Mouse (Mus musculus) thymus, postnatal 25 days (tissue): ENCODE data around the gene Gcc2.
"Not testable (repeated sequence)": the region's sequence is repeated elsewhere in the genome, so short reads cannot be mapped to it uniquely, and the experiment has no call there.

Experiments
- DNase-seq: peaks from one replicate; pipeline ENCODE4 v3.0.0; 2022

Gcc2 gene

DNA sequence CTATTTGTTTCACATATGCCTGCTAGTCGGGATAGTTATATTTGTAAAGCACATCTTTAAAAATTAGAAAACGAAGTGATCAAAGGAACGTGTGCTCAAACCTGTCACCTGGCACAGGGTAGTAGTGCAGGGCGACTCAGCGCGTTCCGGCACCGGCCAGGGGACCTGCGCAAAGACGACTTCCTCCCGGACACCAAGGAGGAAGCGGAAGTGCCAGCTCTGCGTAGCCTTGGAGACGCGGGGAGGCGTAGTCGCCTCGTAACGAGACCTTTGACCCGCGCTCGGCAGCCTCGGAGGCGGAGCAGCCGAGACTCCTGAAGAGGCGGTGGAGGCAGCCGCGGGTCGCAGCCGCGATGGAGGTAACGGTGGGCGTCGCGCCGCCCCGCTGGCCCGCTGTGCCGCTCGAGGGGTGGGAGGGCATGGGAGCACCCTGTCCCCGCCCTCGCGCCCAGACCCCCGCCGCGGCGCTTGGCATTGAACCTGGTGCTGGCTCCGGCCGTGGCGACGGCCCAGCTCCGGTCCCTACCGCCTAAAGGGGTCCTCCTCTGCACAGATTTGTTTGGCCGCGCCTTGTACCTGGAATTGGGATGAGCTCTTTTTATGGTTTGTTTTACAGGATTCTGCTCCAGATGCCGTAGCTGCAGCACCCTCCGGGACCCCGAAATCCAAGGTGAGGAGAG lies at the start of gene Gcc2:
TSS of gene Gcc2 (plus strand) at position 285 of the 680 bp plus-strand sequence.
- DNase-seq, result peak; percentile 91

DNA sequence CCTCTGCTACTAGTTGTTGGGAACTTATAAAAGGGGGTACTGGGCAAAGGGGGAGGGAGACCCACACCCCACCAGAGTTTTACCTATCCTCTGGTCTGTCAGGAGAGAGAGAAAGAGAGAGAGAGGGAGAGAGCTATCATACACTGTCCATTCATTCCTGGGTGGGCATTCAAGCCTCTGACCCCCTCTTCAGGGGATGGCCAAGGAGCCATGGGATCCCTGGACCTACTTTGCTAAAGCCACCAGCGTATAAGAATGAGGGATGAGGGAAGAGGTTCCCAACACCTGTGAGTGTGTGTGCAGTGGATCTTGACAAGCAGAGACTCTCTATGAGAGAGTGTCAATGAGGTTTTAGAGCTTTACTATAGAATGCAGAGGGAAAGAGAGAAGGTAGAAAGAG lies 49.3 kb upstream of the Gcc2 start:
- DNase-seq, result no peak

DNA sequence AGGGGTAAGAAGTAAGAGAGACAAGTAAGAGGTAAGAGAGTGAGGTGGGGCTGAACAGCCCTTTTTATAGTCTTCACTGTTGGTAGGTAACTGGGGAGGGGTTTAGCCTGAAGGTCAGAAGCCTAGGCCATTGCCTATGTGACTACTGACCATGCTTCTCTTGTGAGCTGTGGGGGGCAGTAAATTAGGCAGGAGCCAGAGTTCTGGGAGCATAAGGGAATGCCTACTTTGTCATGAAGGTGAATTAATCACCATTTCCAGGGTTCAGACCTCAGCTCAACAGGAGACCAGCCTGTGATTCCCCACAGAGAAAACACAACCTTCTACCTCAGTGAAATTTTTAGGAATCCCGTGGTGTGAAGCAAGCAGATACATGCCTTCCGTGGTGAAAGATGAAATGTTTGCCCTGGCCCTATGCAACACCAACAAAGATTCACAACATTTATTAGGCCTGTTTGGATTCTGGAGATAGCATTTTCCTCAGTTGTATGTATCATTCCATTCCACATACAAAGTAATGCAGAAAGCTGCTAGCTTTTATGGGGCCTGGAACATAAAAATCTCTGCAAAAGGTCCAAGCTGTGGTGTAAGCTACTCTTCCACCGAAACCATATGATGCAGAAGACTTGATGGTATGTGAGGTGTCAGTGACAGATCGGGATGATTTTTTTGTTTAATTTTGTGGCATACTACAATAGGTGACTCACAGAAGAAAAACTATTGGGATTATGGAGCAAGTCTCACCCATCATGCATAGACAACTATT lies 48.5 kb upstream of the Gcc2 start:
- DNase-seq, result no peak

DNA sequence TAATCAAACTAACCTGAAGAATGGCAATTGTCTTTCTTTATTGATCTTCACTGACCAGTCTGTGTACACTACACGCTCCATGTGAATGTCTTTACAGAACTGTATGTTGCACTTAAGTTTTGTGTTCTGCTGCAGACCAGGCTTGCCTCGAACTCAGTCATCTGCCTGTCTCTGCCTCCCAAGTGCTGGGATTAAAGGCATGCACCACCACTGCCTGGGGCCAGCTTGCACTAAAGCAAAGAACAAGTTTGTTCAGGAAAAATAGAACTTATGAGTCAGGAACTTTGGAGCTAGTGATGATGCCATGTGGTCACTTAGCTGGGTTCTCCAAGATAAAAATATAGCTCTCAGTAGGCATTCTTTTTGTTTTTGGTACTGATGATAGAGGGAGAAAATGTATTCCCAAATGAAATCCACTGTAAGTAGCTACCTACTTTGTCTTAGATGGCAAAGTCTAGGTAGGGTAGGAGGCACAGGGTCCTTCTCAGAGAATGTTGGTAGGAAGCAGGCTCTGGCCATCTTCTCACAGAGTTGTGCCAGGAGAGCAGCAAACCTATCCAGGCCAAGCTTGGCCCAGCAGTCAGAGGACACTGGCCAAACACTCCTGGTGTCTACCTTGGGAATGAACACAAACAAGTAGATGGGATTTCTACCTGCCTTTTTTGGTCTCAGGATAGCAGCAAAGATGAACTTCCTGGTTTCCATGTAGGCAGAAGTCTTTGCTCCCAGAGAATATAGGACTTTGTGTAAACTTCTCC lies 45.4 kb upstream of the Gcc2 start:
- no peak for DNase-seq

DNA sequence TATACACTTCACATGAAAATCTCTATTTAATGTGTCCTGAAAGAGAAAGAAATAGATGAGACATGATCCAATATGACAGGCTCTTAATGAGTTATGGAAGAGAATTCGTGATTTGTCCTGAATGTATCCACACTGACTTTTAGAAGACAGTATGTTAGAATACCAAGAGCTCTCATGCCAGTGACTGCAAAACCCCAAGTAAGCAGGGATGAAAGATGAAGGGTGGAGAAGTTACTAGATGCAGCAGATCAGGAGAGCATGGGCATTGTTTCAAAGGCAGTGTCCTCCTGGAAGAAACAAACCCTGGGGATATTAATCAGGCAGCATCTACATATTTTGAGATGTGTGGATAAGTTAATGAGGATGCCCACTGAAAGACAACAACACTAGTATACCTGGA lies 44.8 kb upstream of the Gcc2 start:
- DNase-seq, result no peak

DNA sequence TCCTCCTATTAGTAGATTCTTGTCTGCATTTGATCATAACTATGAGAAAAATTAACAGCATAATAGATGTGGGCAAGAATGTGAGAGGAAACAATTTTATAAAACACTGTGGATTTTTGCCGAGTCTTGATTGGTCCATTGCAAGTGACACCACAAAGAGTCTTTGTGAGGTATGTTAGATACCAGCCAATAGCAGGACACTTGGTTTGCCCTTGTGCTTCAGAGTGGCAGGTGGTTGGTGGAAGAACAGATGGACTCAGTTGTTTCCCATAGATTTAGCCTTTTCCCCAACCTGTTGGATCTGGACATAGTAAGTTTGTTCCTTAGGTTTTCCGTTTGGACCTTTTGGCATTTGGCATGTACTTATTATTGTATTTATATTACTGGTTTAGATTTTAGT lies 44.1 kb upstream of the Gcc2 start:
- no peak for DNase-seq

DNA sequence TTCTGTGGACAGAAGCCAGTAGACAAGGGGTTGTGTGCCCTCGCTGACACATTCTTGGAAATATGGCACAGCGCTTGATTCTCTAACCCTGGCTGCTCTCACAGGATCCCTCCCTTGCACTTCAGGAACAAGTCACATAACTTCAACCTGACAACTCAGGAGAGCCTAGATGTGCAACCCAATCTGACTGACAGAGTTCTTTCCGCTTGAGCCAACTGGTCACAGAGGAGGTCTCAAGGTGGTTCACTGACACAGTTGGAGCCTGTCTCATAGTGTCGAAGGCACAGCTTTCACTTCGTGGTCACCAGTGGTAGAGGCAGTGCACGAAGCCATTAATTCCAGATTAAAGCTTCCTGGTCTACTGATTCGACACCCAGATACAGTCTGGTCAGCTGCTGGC lies 43.1 kb upstream of the Gcc2 start:
- no peak for DNase-seq

DNA sequence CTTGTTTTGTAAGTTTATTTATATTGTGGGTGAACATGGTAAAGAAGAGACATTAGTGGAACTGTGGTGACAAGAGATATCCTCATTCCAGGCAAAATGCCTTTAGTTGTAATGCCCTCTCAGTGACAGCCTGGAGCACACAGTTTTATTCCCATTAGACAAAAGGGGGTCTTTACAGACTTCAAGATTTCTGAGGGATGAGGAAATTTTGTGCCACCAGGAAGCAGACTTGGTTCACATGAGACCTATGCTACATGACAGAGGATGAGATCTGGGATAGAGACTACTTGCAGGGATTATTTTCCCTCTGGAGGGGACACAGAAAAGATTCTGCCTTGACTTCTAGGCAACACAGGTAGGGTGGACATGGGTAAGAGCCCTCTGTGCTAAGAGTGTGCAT lies 40.8 kb upstream of the Gcc2 start:
- no peak for DNase-seq

DNA sequence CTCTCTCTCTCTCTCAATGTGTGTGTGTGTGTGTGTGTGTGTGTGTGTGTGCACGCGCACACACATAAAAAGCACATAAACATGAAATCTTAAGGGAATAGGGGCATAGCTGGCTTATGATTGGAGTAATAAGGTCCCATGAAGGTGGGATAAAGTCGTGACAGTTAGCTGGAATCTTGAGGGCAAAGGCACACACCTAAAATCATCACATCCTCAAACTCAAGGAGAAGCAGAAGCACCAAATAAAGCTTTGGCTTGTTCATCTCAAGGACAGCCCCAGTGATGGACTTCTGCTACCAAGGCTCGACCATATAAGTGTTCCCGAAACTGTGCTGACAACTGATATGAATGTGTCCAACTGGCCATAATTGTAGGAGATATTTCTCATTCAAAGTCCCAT lies 40.4 kb upstream of the Gcc2 start:
- DNase-seq, result no peak

DNA sequence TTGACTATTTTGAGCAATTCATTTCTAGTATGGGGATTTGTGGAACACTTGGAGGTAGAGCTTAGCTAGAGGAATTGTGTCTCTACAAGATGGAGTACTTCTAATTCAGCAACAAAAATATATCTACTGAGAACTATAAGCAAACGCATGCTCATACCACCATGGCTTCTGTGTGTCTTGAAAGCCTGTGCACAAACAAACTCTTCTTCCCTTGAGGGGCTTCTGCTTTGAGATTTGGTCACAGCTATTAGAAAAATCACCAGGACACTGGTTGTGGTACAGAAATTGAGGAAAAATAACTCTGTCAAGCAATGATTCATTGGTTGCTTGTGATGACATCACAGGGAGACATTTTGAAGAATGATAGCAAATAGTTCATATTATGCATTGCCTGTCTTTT lies 39.9 kb upstream of the Gcc2 start:
- no peak for DNase-seq

DNA sequence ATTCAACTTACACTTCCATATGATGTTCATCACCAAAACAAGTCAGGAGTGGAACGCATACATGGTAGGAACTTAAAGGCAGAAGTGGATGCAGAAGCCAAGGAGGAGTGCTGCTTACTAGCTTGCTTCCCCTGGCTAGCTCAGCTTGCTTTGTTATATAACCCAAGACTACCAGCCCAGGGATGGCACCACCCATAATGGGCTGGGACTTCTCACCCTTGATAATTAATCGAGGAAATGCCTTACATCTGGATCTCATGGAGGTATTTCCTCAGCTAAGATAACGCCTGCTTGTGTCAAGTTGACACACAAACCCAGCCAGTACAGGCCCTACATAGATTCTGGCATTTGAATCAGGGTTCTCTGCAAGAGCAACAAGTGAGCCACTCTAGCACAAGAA lies 37.9 kb upstream of the Gcc2 start:
- no peak for DNase-seq

DNA sequence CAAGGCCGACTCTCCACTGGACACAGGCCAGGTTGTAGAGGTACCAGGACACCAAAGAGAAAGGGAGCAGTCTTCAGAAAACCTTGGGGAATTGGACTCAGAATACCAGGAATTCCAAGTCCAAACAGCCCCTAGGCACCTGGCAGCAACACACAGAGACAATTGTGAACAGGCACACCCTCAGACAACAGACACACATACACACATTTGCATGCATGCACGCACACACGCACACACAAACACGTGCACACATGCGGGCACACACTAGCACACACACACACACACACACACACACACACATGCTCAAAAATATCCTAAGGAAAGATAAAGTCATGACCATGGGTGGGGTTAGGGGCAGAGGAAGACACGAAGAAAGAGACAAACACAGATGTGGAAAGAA lies 34.6 kb upstream of the Gcc2 start:
- DNase-seq, result no peak

DNA sequence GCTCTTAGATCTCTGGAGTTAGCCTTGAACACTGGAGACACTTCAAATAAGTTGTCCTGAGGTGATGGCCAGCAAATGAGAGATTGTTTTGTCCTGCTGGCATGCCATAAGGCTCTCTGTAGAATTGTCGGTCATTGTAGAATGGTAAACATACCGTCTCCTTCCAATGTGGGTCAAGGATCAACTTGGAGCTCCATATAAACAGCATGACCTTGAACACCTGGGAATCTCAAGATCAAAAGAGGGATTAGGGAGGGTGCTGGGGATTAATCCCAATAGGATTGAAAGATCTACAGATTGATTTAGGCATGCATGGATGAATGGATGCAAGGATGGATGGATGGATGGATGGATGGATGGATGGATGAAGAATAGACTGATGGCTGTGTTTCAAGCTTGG lies 33.7 kb upstream of the Gcc2 start:
- not testable (repeated sequence) for DNase-seq

DNA sequence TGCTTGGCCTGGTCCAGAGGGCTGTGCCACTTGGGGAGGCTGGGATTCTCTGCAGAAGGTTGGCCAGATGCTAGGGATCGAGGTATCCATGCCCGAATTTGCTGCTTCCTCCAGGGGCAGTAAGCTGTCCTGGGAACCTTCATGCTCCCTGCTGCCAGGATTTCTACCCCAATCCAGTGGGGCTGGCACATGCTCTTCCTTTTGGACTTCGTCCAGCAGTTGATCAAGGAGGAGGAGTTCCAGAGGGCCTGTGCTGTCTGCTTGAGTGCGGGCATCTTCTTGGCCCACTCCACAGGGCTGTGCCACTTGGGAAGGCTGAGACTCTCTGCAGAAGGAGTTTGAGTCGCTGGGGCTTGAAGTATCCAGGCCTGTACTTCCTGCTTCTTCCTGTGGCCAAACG lies 32.1 kb upstream of the Gcc2 start:
- DNase-seq, result not testable (repeated sequence)

DNA sequence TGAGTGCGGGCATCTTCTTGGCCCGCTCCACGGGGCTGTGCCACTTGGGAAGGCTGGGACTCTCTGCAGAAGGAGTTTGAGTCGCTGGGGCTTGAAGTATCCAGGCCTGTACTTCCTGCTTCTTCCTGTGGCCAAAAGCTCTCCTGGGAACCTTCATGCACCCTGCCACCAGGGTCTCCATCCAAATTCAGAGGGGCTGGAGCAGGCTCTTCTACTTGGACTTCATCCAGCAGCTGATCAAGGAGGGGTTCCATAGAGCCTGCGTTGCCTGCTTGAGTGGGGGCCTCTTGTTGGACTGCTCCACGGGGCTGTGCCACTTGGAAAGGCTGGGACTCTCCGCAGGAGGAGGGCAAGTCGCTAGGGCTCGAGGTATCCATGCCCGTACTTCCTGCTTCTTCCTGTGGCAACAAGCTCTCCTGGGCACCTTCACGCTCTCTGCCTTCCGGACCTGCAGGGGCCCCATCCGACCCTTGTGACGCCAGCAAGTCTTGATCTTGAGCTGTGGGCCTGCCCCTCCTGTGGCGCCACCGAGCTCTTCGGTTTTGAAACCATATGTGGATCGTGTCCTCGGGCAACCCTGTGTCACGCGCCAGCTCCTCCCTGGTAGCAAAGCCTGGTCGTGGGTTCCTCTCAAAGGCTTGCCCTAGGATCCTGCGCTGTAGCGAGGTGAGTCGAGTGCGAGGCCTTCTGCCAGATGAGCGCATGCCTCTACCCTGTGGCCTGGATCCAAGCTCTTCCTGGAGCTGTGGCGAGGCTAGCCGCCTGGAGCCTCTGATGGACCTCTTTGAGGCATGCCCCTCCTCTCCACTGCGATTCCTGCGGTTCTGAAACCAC lies 31.1 kb upstream of the Gcc2 start:
- peak; percentile 53 for DNase-seq

DNA sequence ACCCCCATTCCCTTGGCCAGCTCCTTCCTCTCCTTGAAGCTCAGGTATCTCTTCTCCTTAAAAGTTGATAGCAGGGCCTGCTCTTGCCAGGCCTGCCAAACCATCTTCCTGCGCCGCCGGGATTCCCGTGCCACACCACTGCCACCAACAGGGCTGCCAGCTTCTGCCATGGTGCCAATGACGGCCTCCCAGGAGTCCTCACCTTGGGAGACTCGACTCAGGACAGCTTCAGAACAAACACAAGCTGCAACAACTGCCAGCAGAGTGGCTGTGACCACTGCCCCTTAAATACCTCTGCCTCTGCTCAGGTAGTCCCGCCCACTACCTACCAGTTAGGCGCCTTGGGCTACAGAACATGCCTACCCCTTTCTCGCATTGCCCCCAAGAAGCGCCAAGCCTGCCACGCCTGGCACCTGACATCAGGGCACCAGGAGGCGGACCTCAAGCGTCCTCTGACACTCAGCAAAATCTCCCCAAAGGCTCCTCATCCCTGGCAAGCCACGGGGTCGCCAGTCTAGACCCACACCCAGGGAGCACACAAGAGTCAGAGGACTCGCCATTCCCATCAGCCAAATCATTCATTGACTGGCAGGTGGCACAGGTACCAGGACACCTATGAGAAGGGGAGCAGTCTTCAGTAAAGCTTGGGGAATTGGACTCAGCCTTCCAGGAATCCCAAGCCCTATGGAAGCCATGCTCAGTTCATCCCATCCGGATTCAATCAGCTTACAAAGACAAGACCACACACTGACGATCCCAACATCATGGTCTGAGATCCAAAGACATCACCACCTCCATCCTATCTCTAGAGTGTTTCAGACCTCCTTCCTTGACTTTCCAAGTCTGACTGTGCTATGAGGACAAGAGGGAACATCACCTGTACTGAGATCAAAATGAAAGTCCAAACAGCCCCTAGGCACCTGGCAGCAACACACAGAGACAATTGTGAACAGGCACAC lies 30.2 kb upstream of the Gcc2 start, which contains the start of gene AW822073:
TSS of gene AW822073 (minus strand) at position 104 of the 959 bp plus-strand sequence.
- DNase-seq, result not testable (repeated sequence)

DNA sequence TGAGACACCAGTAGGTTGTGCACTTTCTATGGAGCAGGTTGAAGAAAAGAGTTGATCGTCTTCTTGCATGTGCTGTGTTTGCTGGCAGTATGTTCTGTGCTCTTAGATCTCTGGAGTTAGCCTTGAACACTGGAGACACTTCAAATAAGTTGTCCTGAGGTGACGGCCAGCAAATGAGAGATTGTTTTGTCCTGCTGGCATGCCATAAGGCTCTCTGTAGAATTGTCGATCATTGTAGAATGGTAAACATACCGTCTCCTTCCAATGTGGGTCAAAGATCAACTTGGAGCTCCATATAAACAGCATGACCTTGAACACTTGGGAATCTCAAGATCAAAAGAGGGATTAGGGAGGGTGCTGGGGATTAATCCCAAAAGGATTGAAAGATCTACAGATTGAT lies 28.9 kb upstream of the Gcc2 start:
- DNase-seq, result not testable (repeated sequence)

DNA sequence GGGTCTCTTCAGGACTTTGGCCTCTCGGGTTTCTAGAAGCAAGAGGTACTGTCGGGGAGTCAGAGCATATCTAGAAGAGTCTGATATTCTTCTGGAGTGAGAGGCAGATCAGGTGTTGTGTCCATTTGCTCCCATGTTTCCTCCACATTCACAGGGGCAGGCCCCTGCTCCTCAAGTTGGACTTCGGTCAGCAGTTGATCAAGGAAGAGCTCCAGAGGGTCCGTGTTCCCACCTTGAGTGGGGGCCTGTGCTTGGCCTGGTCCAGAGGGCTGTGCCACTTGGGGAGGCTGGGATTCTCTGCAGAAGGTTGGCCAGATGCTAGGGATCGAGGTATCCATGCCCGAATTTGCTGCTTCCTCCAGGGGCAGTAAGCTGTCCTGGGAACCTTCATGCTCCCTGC lies 27.5 kb upstream of the Gcc2 start:
- not testable (repeated sequence) for DNase-seq

DNA sequence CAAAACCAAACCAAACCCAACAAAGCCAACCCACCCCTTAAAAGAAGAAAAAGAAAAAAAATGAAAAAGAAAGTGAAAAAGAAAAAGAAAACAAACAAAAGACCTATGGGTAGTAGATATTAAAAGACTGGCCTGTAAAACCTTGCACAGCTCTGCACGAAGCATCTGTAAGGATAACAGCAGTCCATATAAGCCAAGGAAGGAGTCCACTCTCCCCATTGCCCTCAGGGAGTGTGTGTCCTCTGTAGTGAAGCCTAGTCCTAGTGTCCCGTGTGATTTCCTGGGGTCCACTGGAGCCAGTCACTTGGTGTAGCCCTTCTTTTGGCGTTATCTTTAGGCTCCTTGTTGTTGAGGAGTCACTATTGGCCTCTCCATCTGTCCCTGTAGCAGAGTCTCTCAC lies 25.3 kb upstream of the Gcc2 start:
- DNase-seq, result not testable (repeated sequence)

DNA sequence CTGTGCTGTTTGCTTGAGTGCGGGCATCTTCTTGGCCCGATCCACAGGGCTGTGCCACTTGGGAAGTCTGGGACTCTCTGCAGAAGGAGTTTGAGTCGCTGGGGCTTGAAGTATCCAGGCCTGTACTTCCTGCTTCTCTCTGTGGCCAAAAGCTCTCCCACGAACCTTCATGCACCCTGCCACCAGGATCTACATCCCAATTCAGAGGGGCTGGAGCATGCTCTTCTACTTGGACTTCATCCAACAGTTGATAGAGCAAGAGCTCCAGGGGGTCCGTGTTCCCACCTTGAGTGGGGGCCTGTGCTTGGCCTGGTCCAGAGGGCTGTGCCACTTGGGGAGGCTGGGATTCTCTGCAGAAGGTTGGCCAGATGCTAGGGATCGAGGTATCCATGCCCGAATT lies 24.2 kb upstream of the Gcc2 start:
- peak; percentile 43 for DNase-seq

DNA sequence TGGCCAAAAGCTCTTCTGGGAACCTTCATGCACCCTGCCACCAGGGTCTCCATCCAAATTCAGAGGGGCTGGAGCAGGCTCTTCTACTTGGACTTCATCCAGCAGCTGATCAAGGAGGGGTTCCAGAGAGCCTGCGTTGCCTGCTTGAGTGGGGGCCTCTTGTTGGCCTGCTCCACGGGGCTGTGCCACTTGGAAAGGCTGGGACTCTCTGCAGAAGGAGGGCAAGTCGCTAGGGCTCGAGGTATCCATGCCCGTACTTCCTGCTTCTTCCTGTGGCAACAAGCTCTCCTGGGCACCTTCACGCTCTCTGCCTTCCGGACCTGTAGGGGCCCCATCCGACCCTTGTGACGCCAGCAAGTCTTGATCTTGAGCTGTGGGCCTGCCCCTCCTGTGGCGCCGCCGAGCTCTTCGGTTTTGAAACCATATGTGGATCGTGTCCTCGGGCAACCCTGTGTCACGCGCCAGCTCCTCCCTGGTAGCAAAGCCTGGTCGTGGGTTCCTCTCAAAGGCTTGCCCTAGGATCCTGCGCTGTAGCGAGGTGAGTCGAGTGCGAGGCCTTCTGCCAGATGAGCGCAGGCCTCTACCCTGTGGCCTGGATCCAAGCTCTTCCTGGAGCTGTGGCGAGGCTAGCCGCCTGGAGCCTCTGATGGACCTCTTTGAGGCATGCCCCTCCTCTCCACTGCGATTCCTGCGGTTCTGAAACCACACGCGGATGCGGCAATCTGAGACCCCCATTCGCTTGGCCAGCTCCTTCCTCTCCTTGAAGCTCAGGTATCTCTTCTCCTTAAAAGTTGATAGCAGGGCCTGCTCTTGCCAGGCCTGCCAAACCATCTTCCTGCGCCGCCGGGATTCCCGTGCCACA lies 23.3 kb upstream of the Gcc2 start:
- DNase-seq, result peak; percentile 65
